Mouse (Mus musculus) testis, adult 2 months (tissue): Measurements from ENCODE around the gene Ubxn6. TPM values are rescaled to one million over a fixed set of nuclear protein-coding genes. Genes with fewer than 3 reads are reported as not detected.
A peak's percentile ranks its signal among the peaks of the same experiment; 100 is the strongest.

Experiments
- H3K27ac ChIP-seq: fragments of 200-500 bp; 2 replicates; pipeline ENCODE4 v1.5.1; 2012; ENCODE audit warnings: low read depth, low read length; ENCODE audit not compliant: control insufficient read depth, insufficient read depth
- H3K27me3 ChIP-seq: fragments of 200-500 bp; 2 replicates; pipeline ENCODE4 v1.6.1; 2012; ENCODE audit warnings: mild to moderate bottlenecking, low read length, moderate library complexity; ENCODE audit not compliant: control insufficient read depth, insufficient read depth
- H3K36me3 ChIP-seq: fragments of 200-500 bp; 2 replicates; pipeline ENCODE4 v1.6.1; 2012; ENCODE audit warnings: mild to moderate bottlenecking, low read length; ENCODE audit not compliant: control insufficient read depth, insufficient read depth
- H3K4me1 ChIP-seq: fragments of 200-500 bp; 2 replicates; pipeline ENCODE4 v1.6.1; 2012; ENCODE audit warnings: low read length; ENCODE audit not compliant: control insufficient read depth, insufficient read depth
- H3K4me3 ChIP-seq: fragments of 200-500 bp; 2 replicates; pipeline ENCODE4 v1.5.1; 2012; ENCODE audit warnings: low read depth, mild to moderate bottlenecking, low read length, moderate library complexity, mixed read lengths; ENCODE audit not compliant: control insufficient read depth
- CTCF ChIP-seq: fragments of 200-500 bp; IDR thresholded peaks from 2 replicates; pipeline ENCODE4 v1.5.1; 2012; ENCODE audit warnings: low read depth, mild to moderate bottlenecking, inconsistent platforms, low read length, moderate library complexity; ENCODE audit not compliant: control insufficient read depth, insufficient read depth, insufficient replicate concordance
- POLR2A ChIP-seq: fragments of 200-500 bp; IDR thresholded peaks from 2 replicates; pipeline ENCODE4 v1.6.1; 2012; ENCODE audit warnings: low read depth, mild to moderate bottlenecking, inconsistent platforms, low read length, moderate library complexity; ENCODE audit not compliant: control insufficient read depth
- polyA plus RNA-seq: library from polyadenylated mRNA; depleted of rRNA; stranded (reverse); fragments of >200 nt; gene quantifications from 2 replicates; pipeline ENCODE4 v1.2.3, GENCODE M21; 2012; rRNA removed

Gene Ubxn6
- 646 and 694 TPM in 2 replicates for polyA plus RNA-seq

DNA sequence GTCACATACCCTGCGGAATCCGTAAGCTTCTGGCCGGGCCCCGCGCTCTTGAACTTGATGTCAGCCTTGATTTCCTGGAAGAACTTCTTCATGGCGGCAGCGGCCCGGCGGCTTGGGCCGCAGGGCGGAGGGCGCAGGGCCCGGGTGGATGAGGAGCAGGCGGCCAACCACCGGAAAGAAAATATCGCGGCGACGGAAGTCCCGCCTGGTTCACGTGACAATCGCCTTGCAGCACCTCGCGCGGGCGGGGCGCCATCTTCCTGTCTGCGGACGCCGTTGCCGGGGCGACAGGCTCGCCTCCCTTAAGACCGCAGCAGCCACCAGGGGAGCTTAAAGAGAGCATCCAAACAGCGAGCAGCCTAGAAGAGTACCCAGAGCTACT lies at the start of gene Ubxn6:
Ubxn6 (minus strand) TSS at position 202 of the 382 bp plus-strand sequence.
- Histone ChIP-seq H3K36me3 (peaks cover 2% of the 10 kb centered on the region; the same call in 1 of the 2 replicates), H3K4me3 (peak within 1 kb of the TSS; percentile 95), H3K27ac (peak within 1 kb of the TSS; percentile 99), H3K4me1 (peaks cover 2% of the 10 kb centered on the region), H3K27me3 (no peaks in the 10 kb centered on the region)
- no peak for TF ChIP-seq CTCF
- TF ChIP-seq POLR2A, result peak; percentile 60

GRCm38 (mm10) chr17:56123681-56124340 lies 49.0 kb upstream of the Ubxn6 start:
- no peaks in the 10 kb centered on the region for H3K36me3 ChIP-seq
- H3K4me1 ChIP-seq, result peaks cover 21% of the 10 kb centered on the region
- TF ChIP-seq POLR2A, result no peak
- no peak for TF ChIP-seq CTCF
- no peaks in the 10 kb centered on the region for H3K27me3 ChIP-seq
- no peak overlapping the region for H3K27ac ChIP-seq
- peak overlapping the region; percentile 6 for H3K4me3 ChIP-seq

GRCm38 (mm10) chr17:56123161-56123560 lies 48.3 kb upstream of the Ubxn6 start:
- Histone ChIP-seq H3K27ac (no peak overlapping the region), H3K36me3 (no peaks in the 10 kb centered on the region), H3K4me3 (no peak overlapping the region), H3K4me1 (peaks cover 21% of the 10 kb centered on the region), H3K27me3 (no peaks in the 10 kb centered on the region)
- TF ChIP-seq POLR2A, result no peak
- no peak for TF ChIP-seq CTCF

DNA sequence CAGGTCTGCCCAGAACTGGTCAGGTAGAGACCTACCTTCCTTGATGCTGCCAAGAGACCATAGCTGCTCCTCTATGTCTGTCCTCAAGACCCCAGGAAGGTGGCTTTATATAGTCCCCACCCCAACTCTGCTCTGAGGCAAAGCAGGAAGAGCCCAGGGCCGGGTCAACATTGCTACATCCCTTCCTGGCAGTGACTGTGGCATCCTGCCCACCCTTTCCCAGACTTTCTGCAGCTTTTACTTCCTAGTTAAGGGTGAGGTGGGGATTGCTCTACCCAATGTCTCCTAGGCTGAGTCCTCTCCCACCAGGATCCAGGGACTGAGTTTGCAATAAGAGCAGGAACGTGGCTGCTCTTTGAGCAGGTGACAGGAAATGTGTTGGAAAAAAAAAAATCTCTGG lies 47.0 kb upstream of the Ubxn6 start, which contains the start of gene Lrg1:
Lrg1 (minus strand) TSS at position 176 of the 400 bp plus-strand sequence.
- Histone ChIP-seq H3K27ac (peak within 1 kb of the TSS; percentile 22; the same call in 1 of the 2 replicates), H3K4me1 (peaks cover 29% of the 10 kb centered on the region), H3K27me3 (no peaks in the 10 kb centered on the region), H3K4me3 (no peak within 1 kb of the TSS; the same call in 1 of the 2 replicates), H3K36me3 (no peaks in the 10 kb centered on the region)
- no peak for TF ChIP-seq POLR2A
- no peak for TF ChIP-seq CTCF

- peaks cover 37% of the 10 kb centered on the region for H3K4me1 ChIP-seq
- H3K36me3 ChIP-seq, result no peaks in the 10 kb centered on the region
- no peak for TF ChIP-seq CTCF
- no peak for TF ChIP-seq POLR2A
- H3K27ac ChIP-seq, result peak overlapping the region; percentile 7
- H3K27me3 ChIP-seq, result no peaks in the 10 kb centered on the region
- peak overlapping the region; percentile 33 for H3K4me3 ChIP-seq
Measured at GRCm38 (mm10) chr17:56119981-56120880, 45.4 kb upstream of the Ubxn6 start.

- TF ChIP-seq CTCF (no peak), POLR2A (no peak)
- no peaks in the 10 kb centered on the region for H3K36me3 ChIP-seq
- peaks cover 34% of the 10 kb centered on the region for H3K4me1 ChIP-seq
- H3K4me3 ChIP-seq, result no peak overlapping the region
- peak overlapping the region; percentile 68 for H3K27ac ChIP-seq
- no peaks in the 10 kb centered on the region for H3K27me3 ChIP-seq
Measured at GRCm38 (mm10) chr17:56119431-56119830, 44.6 kb upstream of the Ubxn6 start.

DNA sequence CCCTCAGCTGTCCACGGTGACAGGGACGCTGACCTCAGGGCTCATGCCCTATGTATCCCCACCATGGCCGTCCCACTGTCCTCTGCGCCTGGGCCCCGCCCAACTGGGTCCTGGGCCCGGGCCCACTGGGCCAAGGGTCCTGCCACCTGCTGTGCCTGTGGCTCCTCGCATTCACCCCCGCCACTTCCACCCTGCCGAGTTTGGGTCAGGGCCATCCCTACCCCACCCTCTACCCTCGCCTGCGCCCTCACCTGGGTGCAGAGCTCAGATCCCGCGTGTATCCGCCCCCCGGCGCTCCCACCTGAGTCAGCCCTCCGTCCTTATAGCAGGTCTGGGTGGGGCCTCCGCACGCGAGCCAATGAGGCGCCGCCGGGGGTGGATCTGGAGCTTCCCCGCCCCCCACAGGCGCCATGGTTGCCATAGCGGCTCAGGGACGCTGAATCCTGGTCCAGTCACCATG lies 42.5 kb upstream of the Ubxn6 start, which contains the start of gene Plin5:
Plin5 (minus strand) TSS at position 346 of the 460 bp plus-strand sequence.
- H3K27me3 ChIP-seq, result no peaks in the 10 kb centered on the region
- peak within 1 kb of the TSS; percentile 54 for H3K4me3 ChIP-seq
- H3K4me1 ChIP-seq, result peaks cover 26% of the 10 kb centered on the region
- H3K27ac ChIP-seq, result peak within 1 kb of the TSS; percentile 45; the same call in 1 of the 2 replicates
- no peak for TF ChIP-seq POLR2A
- no peaks in the 10 kb centered on the region for H3K36me3 ChIP-seq
